Mouse (Mus musculus): ENCODE results near the gene Pdcl3.
A peak's percentile ranks its signal among the peaks of the same experiment; 100 is the strongest.
"Not testable (repeated sequence)": the region's sequence is repeated elsewhere in the genome, so short reads cannot be mapped to it uniquely, and the experiment has no call there.

Gene Pdcl3

GRCm38 (mm10) chr1:39025142-39025541 is 39.7 kb downstream of the Pdcl3 start:
- DNase-seq = peak; percentile 26 to 44

DNA sequence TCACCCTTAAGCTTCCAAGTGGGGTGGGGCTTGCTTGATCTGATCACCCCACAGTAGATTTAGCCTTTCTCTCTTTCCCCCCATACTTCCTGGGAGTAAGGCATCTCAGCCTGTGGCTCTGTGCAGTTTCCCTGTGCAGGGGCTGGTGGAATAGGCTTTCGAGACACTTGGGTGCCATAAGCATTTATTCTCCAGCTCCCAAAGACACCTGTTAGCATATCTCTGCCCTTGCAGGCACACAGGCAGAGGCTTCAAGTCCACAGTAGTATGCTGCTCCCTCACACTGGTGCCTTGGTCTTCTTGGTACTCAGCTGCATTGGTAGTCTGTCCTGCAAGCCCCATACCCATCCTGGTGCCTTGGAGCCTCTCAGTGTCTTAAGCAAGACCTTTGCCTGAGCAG is 40.4 kb downstream of the Pdcl3 start:
- no peak for DNase-seq

DNA sequence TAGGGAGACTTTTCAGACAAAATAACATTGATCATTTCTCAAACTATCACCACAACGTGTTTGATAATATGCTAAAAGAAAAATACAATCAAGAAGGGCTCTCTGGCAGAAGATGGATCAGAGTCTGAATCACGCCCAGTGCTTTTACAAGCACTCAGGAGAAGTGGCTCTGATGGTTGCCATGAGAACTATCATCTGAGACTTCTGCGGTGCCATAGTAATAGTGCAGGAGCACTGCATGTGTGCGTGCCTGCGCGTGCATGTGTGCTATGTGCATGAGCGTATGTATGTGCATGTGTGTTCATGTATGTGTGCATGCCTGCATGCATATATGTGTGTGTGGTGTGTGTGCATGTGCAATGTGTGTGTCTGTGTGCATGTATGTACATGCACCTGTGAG is 43.8 kb downstream of the Pdcl3 start:
- no peak for DNase-seq

DNA sequence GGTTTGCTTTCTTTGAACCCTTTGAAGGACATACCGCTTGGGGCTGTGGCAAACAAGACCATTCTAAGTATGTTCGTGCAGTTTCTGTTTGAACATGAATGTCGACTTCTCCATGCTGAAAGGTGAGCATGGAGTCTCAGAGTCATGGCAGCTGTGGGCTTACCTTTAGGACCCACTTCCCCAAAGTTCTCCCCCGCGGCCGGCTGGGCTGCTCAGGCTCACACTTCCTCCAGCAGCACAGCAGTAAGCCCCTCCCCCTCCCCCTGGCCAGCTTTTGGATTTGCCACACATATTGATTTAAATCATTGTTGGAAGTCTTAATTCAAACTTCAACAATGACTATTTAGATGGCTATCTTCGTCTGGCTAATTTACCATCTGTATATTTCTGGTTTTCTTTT is 44.7 kb downstream of the Pdcl3 start:
- DNase-seq = no peak

- no peak for DNase-seq
Observed at GRCm38 (mm10) chr1:39035817-39036216, 50.4 kb downstream of the Pdcl3 start.

DNA sequence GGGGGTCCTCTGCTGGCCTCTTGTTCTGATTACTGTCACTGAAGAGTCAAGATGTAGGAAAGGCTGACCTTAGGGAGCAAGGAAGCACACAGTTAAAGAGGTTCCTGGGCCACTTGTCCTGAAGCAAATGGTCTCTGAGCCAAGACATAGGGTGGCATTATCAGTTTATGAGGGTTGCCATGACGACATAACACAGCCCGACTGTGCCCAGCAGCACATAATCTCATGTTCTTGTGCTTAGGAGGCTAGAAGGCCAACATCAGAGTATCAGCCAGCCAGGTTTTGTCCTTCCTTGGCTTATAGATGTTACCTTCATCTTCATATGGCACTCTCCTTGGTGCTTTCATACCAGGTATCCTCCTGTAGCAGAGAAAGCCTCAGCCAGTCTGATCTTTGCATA is 56.8 kb downstream of the Pdcl3 start:
- no peak for DNase-seq

DNA sequence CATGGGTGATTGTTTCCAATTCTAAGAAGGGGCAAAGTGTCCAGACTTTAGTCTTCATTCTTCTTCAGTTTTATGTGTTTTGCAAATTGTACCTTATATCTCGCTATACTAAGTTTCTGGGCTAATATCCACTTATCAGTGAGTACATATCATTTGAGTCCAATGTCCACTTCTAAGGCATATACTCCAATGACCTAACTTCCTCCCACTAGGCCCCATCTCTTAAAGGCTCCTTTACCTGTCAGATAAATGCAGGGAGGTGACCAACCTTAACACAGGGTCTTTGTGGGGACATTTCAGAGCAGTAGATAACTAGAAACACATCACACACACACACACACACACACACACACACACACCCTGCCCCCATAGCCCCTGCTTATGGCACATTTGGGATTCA is 59.0 kb downstream of the Pdcl3 start:
- not testable (repeated sequence) for DNase-seq

DNA sequence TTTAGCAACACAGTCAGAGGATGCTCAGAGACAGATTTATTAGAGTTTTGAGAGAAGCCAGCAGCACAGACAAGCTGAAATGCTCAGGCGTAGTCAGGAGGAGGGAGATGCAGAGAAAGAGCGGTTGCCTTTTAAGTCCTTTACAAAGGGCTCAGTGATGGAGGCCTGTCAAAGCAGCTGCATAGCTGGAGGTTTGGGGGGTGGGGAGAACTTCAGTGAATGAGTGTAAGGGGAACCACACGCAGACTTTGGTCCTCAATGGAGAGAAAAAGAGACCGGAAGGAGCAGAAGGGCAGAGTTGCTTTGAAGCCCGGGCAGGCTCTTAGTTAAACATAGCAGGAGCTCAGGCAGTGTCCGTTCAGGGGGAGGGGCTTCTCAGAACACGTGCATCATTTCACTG is 61.3 kb downstream of the Pdcl3 start:
- no peak for DNase-seq

All from kidney, postnatal 25 days (tissue).